Mouse (Mus musculus) forebrain, postnatal 0 days (tissue): Measurements from ENCODE around the gene Fn3krp. TPM values are rescaled to one million over a fixed set of nuclear protein-coding genes. Genes with fewer than 3 reads are reported as not detected.

Source experiments
- ATAC-seq: fragments of 200-750 bp; cut with Nextera tagmentation; 2 replicates; pipeline ENCODE4 v1.8.0; 2017; ENCODE audit warnings: mild to moderate bottlenecking, moderate library complexity
- DNase-seq: peaks from one replicate; pipeline ENCODE4 v3.0.0-alpha.2; 2015
- H3K27ac ChIP-seq: fragments of 300-500 bp; sonication (generic); 2 replicates; pipeline ENCODE4 v1.5.1; 2014; ENCODE audit warnings: low read depth, mild to moderate bottlenecking, antibody characterized with exemption, low read length, moderate library complexity, mixed read lengths
- H3K27me3 ChIP-seq: fragments of 300-500 bp; sonication (generic); 2 replicates; pipeline ENCODE4 v1.6.1; 2014; ENCODE audit warnings: mild to moderate bottlenecking, low read length, mixed read lengths; ENCODE audit not compliant: insufficient read depth
- H3K36me3 ChIP-seq: fragments of 300-500 bp; sonication (generic); 2 replicates; pipeline ENCODE4 v1.6.1; 2014; ENCODE audit warnings: mild to moderate bottlenecking, moderate library complexity; ENCODE audit not compliant: insufficient read depth
- H3K4me1 ChIP-seq: fragments of 300-500 bp; sonication (generic); 2 replicates; pipeline ENCODE4 v1.6.1; 2014; ENCODE audit warnings: antibody characterized with exemption; ENCODE audit not compliant: insufficient read depth
- H3K4me2 ChIP-seq: fragments of 300-500 bp; sonication (generic); 2 replicates; pipeline ENCODE4 v1.6.1; 2014; ENCODE audit warnings: low read depth, mild to moderate bottlenecking, moderate library complexity
- H3K4me3 ChIP-seq: fragments of 300-500 bp; sonication (generic); 2 replicates; pipeline ENCODE4 v1.5.1; 2014; ENCODE audit warnings: low read depth, low read length, mixed read lengths
- H3K9ac ChIP-seq: fragments of 300-500 bp; sonication (generic); 2 replicates; pipeline ENCODE4 v1.6.1; 2014; ENCODE audit warnings: mild to moderate bottlenecking
- H3K9me3 ChIP-seq: fragments of 300-500 bp; sonication (generic); 2 replicates; pipeline ENCODE4 v1.6.1; 2016; ENCODE audit warnings: low read length
- CTCF ChIP-seq: sonication (generic); IDR thresholded peaks from 2 replicates; pipeline ENCODE4 v1.5.1; 2016; ENCODE audit warnings: antibody characterized with exemption, control low read depth, low read depth
- WGBS: fragments of 180-500 bp; shearing (Covaris S2); extraction: QIAGEN DNeasy Blood & Tissue Kit; methylation state at CpG from one replicate; pipeline ENCODE4 v1.1.7; 2014; 5-methylcytosine and 5-hydroxymethylcytosine counted together
- polyA plus RNA-seq: library from polyadenylated mRNA; unstranded; fragments of >200 nt; fragmentation: Nextera tagmentation; extraction: Ambion mirVana; gene quantifications from 2 replicates; pipeline ENCODE4 v1.2.1, GENCODE M21; 2015
- total RNA-seq: library from RNA; depleted of rRNA; stranded (reverse); fragments of >200 nt; gene quantifications from 2 replicates; pipeline ENCODE4 v1.2.3, GENCODE M21; 2014

The Fn3krp gene
- total and polyA plus RNA-seq, 2 experiments from 2014 or later = 8.2 to 19.0 TPM

DNA sequence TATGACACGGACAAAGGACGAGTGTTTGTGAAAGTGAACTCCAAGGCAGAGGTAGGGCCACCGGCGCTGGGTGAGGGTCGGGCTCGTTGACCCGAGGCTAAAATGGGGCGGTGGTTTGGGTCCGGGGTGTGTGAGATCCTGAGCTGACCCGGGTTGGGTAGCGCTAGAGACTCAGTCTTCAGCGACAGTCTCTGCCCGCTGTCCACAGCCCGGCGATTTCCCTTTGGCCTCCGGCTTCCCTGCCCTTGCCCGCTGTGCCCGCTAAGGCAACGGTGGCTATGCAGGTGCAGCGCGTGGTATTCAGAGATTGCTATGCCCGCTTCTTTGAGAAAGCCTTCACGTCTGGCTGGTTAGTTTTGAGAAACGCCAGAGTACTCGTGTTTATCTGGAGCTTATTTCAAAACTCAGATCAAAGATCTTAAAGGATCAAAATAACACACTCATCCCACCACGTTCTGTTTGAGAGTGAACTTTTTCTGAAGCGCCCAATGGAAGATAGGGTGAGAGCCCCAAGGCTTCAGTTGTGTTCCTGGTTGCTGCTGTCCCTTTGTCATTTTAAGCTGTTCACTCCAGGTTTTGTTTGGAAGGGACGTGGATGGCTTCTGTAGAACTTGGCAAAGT lies 462 bp downstream of the Fn3krp start:
- ATAC-seq (peak; percentile 54), DNase-seq (no peak)
- peak overlapping the region; percentile 62 for H3K9ac ChIP-seq
- H3K4me3 ChIP-seq = peak overlapping the region; percentile 67
- no peaks in the 10 kb centered on the region for H3K4me1 ChIP-seq
- under 1% methylated on average over 28 of the region's 28 CpGs for WGBS
- no peak for TF ChIP-seq CTCF
- H3K9me3 ChIP-seq = no peaks in the 10 kb centered on the region
- no peaks in the 10 kb centered on the region for H3K27me3 ChIP-seq
- no peak overlapping the region for H3K27ac ChIP-seq
- no peaks in the 10 kb centered on the region for H3K36me3 ChIP-seq
- H3K4me2 ChIP-seq = peak overlapping the region; percentile 81

DNA sequence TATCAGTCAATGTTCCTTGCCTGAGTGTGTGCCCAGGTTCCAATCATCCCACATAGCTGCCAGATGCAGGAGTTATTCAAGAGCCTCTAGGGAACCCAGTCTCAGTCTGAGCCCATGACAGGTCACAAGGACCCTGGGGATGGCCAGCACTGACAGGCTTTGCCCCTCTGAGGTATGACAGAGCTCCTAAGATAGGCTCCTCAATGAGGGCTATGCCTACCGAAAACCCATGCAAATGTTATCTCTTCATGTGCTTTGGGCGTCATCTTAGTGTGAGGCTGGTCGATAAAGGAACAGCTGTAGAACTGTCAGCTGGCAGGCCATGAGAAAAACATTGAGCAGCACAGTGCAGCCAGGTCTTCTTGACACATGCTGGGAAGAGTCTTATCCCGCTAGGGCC lies 12.2 kb downstream of the Fn3krp start:
- no peak overlapping the region for H3K27ac ChIP-seq
- no peak for DNase-seq
- H3K4me1 ChIP-seq = peaks cover 8% of the 10 kb centered on the region; the same call in 1 of the 2 replicates
- no peak for TF ChIP-seq CTCF
- no peak overlapping the region for H3K4me2 ChIP-seq
- peaks cover 20% of the 10 kb centered on the region; the same call in 1 of the 2 replicates for H3K36me3 ChIP-seq
- no peak for ATAC-seq
- no peak overlapping the region for H3K9ac ChIP-seq
- H3K27me3 ChIP-seq = no peaks in the 10 kb centered on the region
- H3K9me3 ChIP-seq = no peaks in the 10 kb centered on the region
- no peak overlapping the region for H3K4me3 ChIP-seq
- 77% methylated on average over 4 of the region's 4 CpGs for WGBS

DNA sequence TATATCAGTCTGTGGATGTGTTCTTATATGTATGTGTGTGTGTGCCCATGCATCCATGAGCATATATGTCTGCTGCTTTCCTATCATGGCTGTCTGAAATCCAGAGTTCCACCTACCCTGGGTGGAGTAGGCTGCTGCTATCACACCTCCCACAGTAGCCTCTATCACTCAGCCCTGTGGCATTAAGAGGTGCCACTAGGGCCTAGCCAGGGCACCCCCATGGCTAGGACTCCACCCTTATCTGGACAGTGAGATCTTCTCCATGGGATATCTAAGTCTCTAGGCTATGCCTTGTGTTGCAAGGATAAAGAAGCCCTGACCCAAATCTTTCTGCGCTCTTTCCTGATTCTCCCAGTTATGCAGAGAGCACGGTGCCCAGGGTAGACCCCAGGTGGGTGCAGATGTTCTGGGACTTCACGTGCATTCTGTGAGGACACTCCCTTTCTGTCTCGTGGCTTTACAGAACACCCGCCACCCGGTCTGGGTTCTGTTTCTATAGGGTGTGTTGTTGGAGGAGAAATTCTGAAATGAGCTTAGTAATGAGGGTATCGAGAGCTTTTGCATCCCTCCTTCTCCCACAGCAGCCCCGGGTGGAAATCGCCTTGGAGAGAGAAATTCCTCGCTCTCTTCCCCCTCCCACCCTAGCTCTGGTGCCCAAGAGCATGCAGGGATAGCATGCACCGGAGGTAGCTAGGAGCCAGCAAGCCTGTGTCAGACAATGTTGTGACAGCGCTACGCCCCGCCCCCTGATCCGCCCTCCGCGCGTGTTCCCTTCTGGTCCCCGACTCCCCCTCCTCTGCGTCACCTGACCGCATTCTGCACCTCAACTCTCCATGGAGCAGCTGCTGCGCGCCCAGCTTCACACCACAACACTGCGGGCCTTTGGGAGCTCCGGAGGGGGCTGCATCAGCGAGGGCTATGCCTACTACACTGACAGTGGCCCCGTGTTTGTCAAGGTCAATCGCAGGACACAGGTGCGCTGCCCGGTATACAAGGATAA lies 13.3 kb downstream of the Fn3krp start, which contains the start of gene Fn3k:
Gene Fn3k, plus strand, starts transcription at position 758 of the 1,000 bp plus-strand sequence.
- peaks cover 8% of the 10 kb centered on the region; the same call in 1 of the 2 replicates for H3K4me1 ChIP-seq
- H3K27ac ChIP-seq = peak within 1 kb of the TSS; percentile 79
- no peaks in the 10 kb centered on the region for H3K27me3 ChIP-seq
- peak; percentile 89 for DNase-seq
- TF ChIP-seq CTCF = no peak
- ATAC-seq = peak; percentile 99
- H3K4me2 ChIP-seq = peak within 1 kb of the TSS; percentile 75
- peaks cover 11% of the 10 kb centered on the region; the same call in 1 of the 2 replicates for H3K36me3 ChIP-seq
- no peaks in the 10 kb centered on the region for H3K9me3 ChIP-seq
- peak within 1 kb of the TSS; percentile 56 for H3K9ac ChIP-seq
- peak within 1 kb of the TSS; percentile 32 for H3K4me3 ChIP-seq
- WGBS = 4% methylated on average over 30 of the region's 30 CpGs

DNA sequence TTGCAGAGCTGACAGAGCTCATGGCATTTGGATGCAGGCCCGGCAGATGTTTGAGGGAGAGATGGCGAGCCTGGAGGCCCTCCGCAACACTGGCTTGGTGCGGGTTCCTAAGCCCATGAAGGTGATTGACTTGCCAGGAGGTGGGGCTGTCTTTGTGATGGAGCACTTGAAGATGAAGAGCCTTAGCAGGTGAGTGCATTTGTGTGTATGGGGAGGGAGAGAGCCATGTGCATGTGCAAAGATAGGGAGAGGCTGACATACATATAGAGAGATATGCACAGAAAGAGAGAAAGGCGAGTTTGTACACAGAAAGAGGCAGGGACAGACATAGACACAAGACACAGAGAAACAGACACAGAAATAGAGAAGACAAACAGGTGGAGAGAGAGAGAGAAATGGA lies 16.0 kb downstream of the Fn3krp start:
- H3K4me3 ChIP-seq = no peak overlapping the region
- no peak overlapping the region for H3K4me2 ChIP-seq
- H3K9me3 ChIP-seq = no peaks in the 10 kb centered on the region
- no peaks in the 10 kb centered on the region for H3K36me3 ChIP-seq
- TF ChIP-seq CTCF = no peak
- H3K4me1 ChIP-seq = peaks cover 8% of the 10 kb centered on the region; the same call in 1 of the 2 replicates
- no peak overlapping the region for H3K9ac ChIP-seq
- WGBS = 68% methylated on average over 5 of the region's 5 CpGs
- ATAC-seq (no peak), DNase-seq (no peak)
- no peak overlapping the region for H3K27ac ChIP-seq
- no peaks in the 10 kb centered on the region for H3K27me3 ChIP-seq

DNA sequence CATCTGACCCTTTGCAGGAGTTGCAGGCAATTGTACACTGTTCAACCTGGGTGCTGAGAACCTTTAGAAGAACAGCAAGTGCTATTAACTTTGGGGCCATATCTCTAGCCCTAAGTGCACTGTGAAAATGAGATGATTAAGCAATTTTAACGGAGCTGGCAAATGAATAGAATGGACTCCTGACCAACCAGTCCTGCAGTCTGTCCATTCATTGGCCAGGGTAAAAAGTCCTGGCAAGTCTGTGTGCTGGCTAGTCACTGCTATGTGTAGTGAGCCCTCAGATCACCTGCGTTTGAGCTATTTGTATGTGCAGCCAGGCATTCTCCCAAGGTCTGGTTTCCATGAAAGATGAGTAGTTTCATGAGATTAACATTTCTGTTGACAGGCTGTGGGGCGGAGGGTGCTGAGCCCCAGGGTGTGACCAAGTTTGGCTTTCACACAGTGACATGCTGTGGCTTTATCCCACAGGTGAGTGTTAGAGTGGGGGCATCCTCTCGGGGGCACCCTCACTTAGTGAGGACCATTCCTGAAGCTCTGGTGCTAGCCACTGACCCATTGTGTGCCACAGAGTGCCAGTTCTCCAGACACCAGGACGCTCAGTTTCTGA lies 18.6 kb downstream of the Fn3krp start:
- no peaks in the 10 kb centered on the region for H3K27me3 ChIP-seq
- no peak for TF ChIP-seq CTCF
- H3K36me3 ChIP-seq = no peaks in the 10 kb centered on the region
- WGBS = 71% methylated on average over 5 of the region's 5 CpGs
- H3K27ac ChIP-seq = no peak overlapping the region
- DNase-seq = no peak
- no peak overlapping the region for H3K4me3 ChIP-seq
- H3K9me3 ChIP-seq = no peaks in the 10 kb centered on the region
- H3K9ac ChIP-seq = no peak overlapping the region
- no peak overlapping the region for H3K4me2 ChIP-seq
- no peaks in the 10 kb centered on the region for H3K4me1 ChIP-seq
- ATAC-seq = no peak

DNA sequence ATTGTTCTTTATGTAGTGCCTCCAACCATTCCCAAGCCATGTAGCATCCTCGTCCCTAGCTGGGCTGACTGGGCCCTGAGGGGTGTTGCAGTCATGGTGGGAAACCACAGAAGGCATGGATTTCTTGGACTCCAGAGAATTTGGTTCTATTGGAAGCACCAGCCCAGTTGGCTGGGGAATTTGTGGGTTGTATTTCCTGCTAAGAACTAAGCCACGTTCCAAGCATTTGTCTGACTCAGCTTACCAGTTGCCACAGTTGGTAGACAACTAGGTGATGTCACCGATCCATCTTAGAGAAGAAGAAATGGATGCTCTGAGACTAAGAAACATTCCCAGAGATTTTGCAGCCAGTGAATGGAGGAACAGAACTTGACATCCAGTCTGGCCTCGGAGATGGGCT lies 20.5 kb downstream of the Fn3krp start:
- Histone ChIP-seq H3K27me3 (no peaks in the 10 kb centered on the region), H3K4me2 (no peak overlapping the region), H3K36me3 (no peaks in the 10 kb centered on the region), H3K4me3 (no peak overlapping the region), H3K4me1 (no peaks in the 10 kb centered on the region), H3K9ac (no peak overlapping the region), H3K9me3 (no peaks in the 10 kb centered on the region), H3K27ac (no peak overlapping the region)
- ATAC-seq (no peak), DNase-seq (no peak)
- no peak for TF ChIP-seq CTCF
- 89% methylated on average over 4 of the region's 4 CpGs for WGBS
